Mouse (Mus musculus): ENCODE results near the gene Rnf224. TPM values are rescaled to one million over a fixed set of nuclear protein-coding genes. Genes with fewer than 3 reads are reported as not detected.
"Not testable (repeated sequence)": the region's sequence is repeated elsewhere in the genome, so short reads cannot be mapped to it uniquely, and the experiment has no call there.

Gene Rnf224
- total RNA-seq, 2 experiments from 2014 or later = not detected

GRCm38 (mm10) chr2:25256443-25257109 lies 20.0 kb upstream of the Rnf224 start:
- DNase-seq (ENCODE audit: low spot score in 2 of 2) = not testable (repeated sequence)

- DNase-seq (ENCODE audit: low spot score in 2 of 2) = peak; percentile 89
These were observed 18.7 kb upstream of the Rnf224 start, which contains the start of gene Tmem203 for GRCm38 (mm10) chr2:25255284-25255779. Tmem203 (plus strand) TSS chr2:25255439.

GRCm38 (mm10) chr2:25252331-25252730 lies 15.7 kb upstream of the Rnf224 start:
- DNase-seq (ENCODE audit: low spot score in 2 of 2) = no peak

- DNase-seq (ENCODE audit: low spot score in 2 of 2) = no peak
These were observed 9.8 kb upstream of the Rnf224 start, which contains the start of gene AL732309.1 for GRCm38 (mm10) chr2:25246183-25247072. AL732309.1 (minus strand) TSS chr2:25246863.

GRCm38 (mm10) chr2:25244144-25244543 lies 7.6 kb upstream of the Rnf224 start:
- DNase-seq (ENCODE audit: low spot score in 2 of 2) = no peak

- DNase-seq (ENCODE audit: low spot score in 2 of 2) = no peak
These were observed 6.8 kb upstream of the Rnf224 start for GRCm38 (mm10) chr2:25243342-25243741.

- DNase-seq (ENCODE audit: low spot score in 2 of 2) = peak; percentile 45 to 62
These were observed 5.5 kb upstream of the Rnf224 start, which contains the start of the genes Rnf208 and Cysrt1 for GRCm38 (mm10) chr2:25242101-25242506. Rnf208 (plus strand) TSS chr2:25242255. Cysrt1 (minus strand) TSS chr2:25242452.

GRCm38 (mm10) chr2:25241438-25241775 lies 4.8 kb upstream of the Rnf224 start:
- no peak for DNase-seq (ENCODE audit: low spot score in 2 of 2)

GRCm38 (mm10) chr2:25240723-25241437 lies 4.3 kb upstream of the Rnf224 start:
- DNase-seq (ENCODE audit: low spot score in 2 of 2) = peak; percentile 69 to 75

GRCm38 (mm10) chr2:25240310-25240709 lies 3.7 kb upstream of the Rnf224 start:
- DNase-seq (ENCODE audit: low spot score in 2 of 2) = no peak

GRCm38 (mm10) chr2:25239766-25240165 lies 3.2 kb upstream of the Rnf224 start:
- no peak for DNase-seq (ENCODE audit: low spot score in 2 of 2)

GRCm38 (mm10) chr2:25238106-25238505 lies 1.5 kb upstream of the Rnf224 start:
- DNase-seq (ENCODE audit: low spot score in 2 of 2) = no peak

GRCm38 (mm10) chr2:25237522-25237921 lies 935 bp upstream of the Rnf224 start:
- DNase-seq (ENCODE audit: low spot score in 2 of 2) = no peak

GRCm38 (mm10) chr2:25234551-25235220 lies 1.9 kb downstream of the Rnf224 start:
- no peak for DNase-seq (ENCODE audit: low spot score in 2 of 2)

- DNase-seq (ENCODE audit: low spot score in 2 of 2) = no peak
These were observed 2.5 kb downstream of the Rnf224 start, which contains the start of gene Slc34a3 for GRCm38 (mm10) chr2:25234050-25234449. Slc34a3 (minus strand) TSS chr2:25234364.

- no peak for DNase-seq (ENCODE audit: low spot score in 2 of 2)
These were observed 3.2 kb downstream of the Rnf224 start for GRCm38 (mm10) chr2:25233421-25233820.

GRCm38 (mm10) chr2:25231038-25231437 lies 5.5 kb downstream of the Rnf224 start:
- DNase-seq (ENCODE audit: low spot score in 2 of 2) = no peak

GRCm38 (mm10) chr2:25230581-25230980 lies 6.0 kb downstream of the Rnf224 start:
- no peak for DNase-seq (ENCODE audit: low spot score in 2 of 2)

GRCm38 (mm10) chr2:25229582-25229981 lies 7.0 kb downstream of the Rnf224 start:
- DNase-seq (ENCODE audit: low spot score in 2 of 2) = no peak

GRCm38 (mm10) chr2:25228995-25229530 lies 7.5 kb downstream of the Rnf224 start:
- DNase-seq (ENCODE audit: low spot score in 2 of 2) = no peak

All from left cerebral cortex, adult 18-20 months (tissue).